Mouse (Mus musculus): Measurements from ENCODE around the gene Dner. TPM values are rescaled to one million over a fixed set of nuclear protein-coding genes. Genes with fewer than 3 reads are reported as not detected.

The Dner gene
- polyA plus RNA-seq, 1 experiment from 2014 or later = 28.1 TPM

DNA sequence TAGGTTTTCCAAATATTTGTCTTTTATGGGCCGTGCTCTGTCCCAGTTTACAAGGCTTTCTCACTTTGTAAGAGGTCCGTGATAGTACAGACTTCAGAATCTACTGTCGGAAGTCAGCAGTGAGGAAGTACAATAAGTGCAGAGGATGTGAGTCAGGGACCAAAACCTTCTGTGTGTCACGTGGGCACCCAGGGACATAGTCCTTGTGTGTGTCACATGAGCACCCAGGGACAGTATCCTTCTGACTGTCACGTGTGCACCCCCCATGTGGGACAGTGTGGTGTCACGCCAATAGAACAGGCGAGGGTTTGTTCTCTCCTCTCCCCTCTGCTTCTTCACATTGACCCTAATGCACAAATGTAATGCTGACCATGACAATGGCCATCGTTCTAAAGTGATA, 134.2 kb downstream of the Dner start:
- no peaks in the 10 kb centered on the region for H3K36me3 ChIP-seq (ENCODE audit: control insufficient read depth, insufficient read depth, low read length)
- H3K4me2 ChIP-seq = no peak overlapping the region
- H3K9me3 ChIP-seq (ENCODE audit: control insufficient read depth, low read length) = no peaks in the 10 kb centered on the region
- H3K4me1 ChIP-seq (ENCODE audit: control insufficient read depth, insufficient read depth, low read length) = no peaks in the 10 kb centered on the region; the same call in 1 of the 2 replicates
- H3K27ac ChIP-seq (ENCODE audit: low read depth, low read length) = no peak overlapping the region
- H3K4me3 ChIP-seq (ENCODE audit: low read depth, low read length) = no peak overlapping the region
- DNase-seq (ENCODE audit: low spot score, missing footprints) = no peak
- 84% methylated on average over 8 of the region's 8 CpGs for WGBS
- no peak overlapping the region for H3K9ac ChIP-seq (ENCODE audit: low read length)
- peak; percentile 46; the same call in 1 of the 2 replicates for ATAC-seq (ENCODE audit: low FRiP score)
- H3K27me3 ChIP-seq (ENCODE audit: control insufficient read depth, insufficient read depth, low read length) = no peaks in the 10 kb centered on the region

DNA sequence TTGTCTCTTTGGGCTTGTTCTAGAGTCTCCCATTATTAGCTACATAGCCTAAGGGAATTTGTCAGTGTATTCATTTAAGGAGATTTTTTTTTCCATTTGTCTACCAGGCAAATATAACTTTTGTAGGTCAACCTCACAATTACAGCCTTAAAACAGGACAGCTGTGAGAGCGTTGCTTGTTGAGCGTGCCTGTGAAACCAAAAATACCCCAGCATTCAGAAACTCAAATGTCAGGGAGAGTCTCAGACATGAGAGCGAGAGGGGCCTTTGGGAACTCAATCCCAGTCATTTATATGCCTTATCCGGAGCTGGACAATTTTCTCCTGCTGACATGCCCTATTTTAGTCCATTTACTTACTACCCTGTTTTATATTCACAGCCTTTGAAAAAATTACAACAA, 134.6 kb downstream of the Dner start:
- Histone ChIP-seq H3K36me3 (ENCODE audit: control insufficient read depth, insufficient read depth, low read length) (no peaks in the 10 kb centered on the region), H3K9ac (ENCODE audit: low read length) (no peak overlapping the region), H3K4me2 (no peak overlapping the region), H3K9me3 (ENCODE audit: control insufficient read depth, low read length) (no peaks in the 10 kb centered on the region), H3K4me1 (ENCODE audit: control insufficient read depth, insufficient read depth, low read length) (no peaks in the 10 kb centered on the region; the same call in 1 of the 2 replicates), H3K27me3 (ENCODE audit: control insufficient read depth, insufficient read depth, low read length) (no peaks in the 10 kb centered on the region), H3K27ac (ENCODE audit: low read depth, low read length) (no peak overlapping the region), H3K4me3 (ENCODE audit: low read depth, low read length) (no peak overlapping the region)
- WGBS = 84% methylated on average over 4 of the region's 4 CpGs
- ATAC-seq (ENCODE audit: low FRiP score) = no peak
- DNase-seq (ENCODE audit: low spot score, missing footprints) = peak; percentile 79

DNA sequence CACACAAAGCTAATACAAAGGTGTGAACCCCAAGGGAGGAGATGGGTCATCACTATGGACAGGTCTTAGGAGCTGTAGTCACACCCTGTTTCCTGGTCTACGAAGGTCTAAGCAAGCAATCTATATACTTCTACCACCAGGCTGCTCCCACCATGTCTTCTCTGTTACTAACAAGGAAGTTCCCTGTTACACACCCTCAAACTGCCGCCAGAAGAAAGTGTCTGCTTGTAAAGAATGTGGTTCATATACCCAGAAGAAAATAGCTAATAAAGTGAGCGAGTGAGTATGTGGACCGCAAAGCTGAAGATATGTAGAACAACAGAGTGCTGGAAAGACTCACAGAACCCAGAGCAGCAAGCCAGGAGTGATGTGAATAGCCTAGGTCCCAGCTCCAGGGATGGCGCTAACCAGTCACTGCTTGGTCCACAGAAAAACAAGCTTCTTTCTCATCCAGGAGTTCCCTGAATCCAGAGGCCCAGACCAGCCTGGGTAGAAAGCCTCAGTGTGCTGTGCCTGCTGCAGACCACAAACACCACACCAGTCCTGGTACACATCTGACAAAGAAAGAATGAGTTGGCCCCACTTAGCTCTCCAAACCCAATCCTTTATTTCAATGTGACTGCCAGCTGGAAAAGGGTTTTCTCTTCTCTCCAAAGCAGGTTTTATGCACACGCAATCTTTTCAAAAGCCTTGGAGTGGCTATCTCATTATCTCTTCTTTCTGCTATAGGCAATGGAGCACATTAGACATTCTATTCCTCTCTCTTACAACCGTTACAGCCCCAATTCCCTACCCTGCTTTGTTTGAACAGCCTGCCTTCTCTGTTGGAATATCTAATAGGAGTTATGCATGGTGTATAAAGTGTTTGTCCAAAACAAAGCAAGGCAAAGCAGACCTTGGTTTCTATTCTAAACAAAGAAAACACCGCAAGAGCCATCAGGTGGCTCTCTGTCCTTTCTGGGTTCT, 139.2 kb downstream of the Dner start:
- Histone ChIP-seq H3K36me3 (ENCODE audit: control insufficient read depth, insufficient read depth, low read length) (no peaks in the 10 kb centered on the region), H3K4me1 (ENCODE audit: control insufficient read depth, insufficient read depth, low read length) (no peaks in the 10 kb centered on the region; the same call in 1 of the 2 replicates), H3K4me2 (no peak overlapping the region), H3K9ac (ENCODE audit: low read length) (no peak overlapping the region), H3K4me3 (ENCODE audit: low read depth, low read length) (no peak overlapping the region), H3K27ac (ENCODE audit: low read depth, low read length) (no peak overlapping the region), H3K27me3 (ENCODE audit: control insufficient read depth, insufficient read depth, low read length) (no peaks in the 10 kb centered on the region), H3K9me3 (ENCODE audit: control insufficient read depth, low read length) (no peaks in the 10 kb centered on the region)
- DNase-seq (ENCODE audit: low spot score, missing footprints) = peak; percentile 77
- no peak for ATAC-seq (ENCODE audit: low FRiP score)
- WGBS = 80% methylated on average over 8 of the region's 8 CpGs

- no peak overlapping the region for H3K4me3 ChIP-seq (ENCODE audit: low read depth, low read length)
- H3K36me3 ChIP-seq (ENCODE audit: control insufficient read depth, insufficient read depth, low read length) = no peaks in the 10 kb centered on the region
- no peaks in the 10 kb centered on the region for H3K4me1 ChIP-seq (ENCODE audit: control insufficient read depth, insufficient read depth, low read length)
- no peak overlapping the region for H3K27ac ChIP-seq (ENCODE audit: low read depth, low read length)
- WGBS = 91% methylated on average over 3 of the region's 3 CpGs
- DNase-seq (ENCODE audit: low spot score, missing footprints) (no peak), ATAC-seq (ENCODE audit: low FRiP score) (no peak)
- H3K27me3 ChIP-seq (ENCODE audit: control insufficient read depth, insufficient read depth, low read length) = no peaks in the 10 kb centered on the region
- H3K9me3 ChIP-seq (ENCODE audit: control insufficient read depth, low read length) = no peaks in the 10 kb centered on the region
- no peak overlapping the region for H3K4me2 ChIP-seq
- no peak overlapping the region for H3K9ac ChIP-seq (ENCODE audit: low read length)
Observed at GRCm38 (mm10) chr1:84552005-84552404, 144.0 kb downstream of the Dner start.

DNA sequence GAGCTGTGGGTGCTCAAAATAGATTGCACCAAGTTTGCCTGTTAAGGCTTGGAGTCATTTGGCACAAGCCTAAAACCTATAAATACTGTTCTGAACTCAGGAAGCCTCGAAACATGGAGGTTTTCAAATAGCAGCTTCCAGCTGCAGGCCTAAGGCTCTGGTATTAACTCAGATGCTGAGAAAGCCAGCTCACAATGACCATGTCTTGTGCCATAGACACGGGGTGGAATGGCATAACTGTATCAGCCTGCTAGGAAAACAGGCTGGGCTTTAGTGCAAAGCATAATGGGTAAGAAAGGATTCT, 146.0 kb downstream of the Dner start:
- H3K4me1 ChIP-seq (ENCODE audit: control insufficient read depth, insufficient read depth, low read length) = no peaks in the 10 kb centered on the region
- 73% methylated on average over 2 of the region's 2 CpGs for WGBS
- H3K9ac ChIP-seq (ENCODE audit: low read length) = no peak overlapping the region
- H3K4me2 ChIP-seq = no peak overlapping the region
- H3K36me3 ChIP-seq (ENCODE audit: control insufficient read depth, insufficient read depth, low read length) = no peaks in the 10 kb centered on the region
- H3K4me3 ChIP-seq (ENCODE audit: low read depth, low read length) = no peak overlapping the region
- H3K27ac ChIP-seq (ENCODE audit: low read depth, low read length) = no peak overlapping the region
- H3K27me3 ChIP-seq (ENCODE audit: control insufficient read depth, insufficient read depth, low read length) = no peaks in the 10 kb centered on the region
- ATAC-seq (ENCODE audit: low FRiP score) (no peak), DNase-seq (ENCODE audit: low spot score, missing footprints) (no peak)
- H3K9me3 ChIP-seq (ENCODE audit: control insufficient read depth, low read length) = no peaks in the 10 kb centered on the region

- no peaks in the 10 kb centered on the region for H3K36me3 ChIP-seq (ENCODE audit: control insufficient read depth, insufficient read depth, low read length)
- H3K4me1 ChIP-seq (ENCODE audit: control insufficient read depth, insufficient read depth, low read length) = no peaks in the 10 kb centered on the region
- no peaks in the 10 kb centered on the region for H3K9me3 ChIP-seq (ENCODE audit: control insufficient read depth, low read length)
- ATAC-seq (ENCODE audit: low FRiP score) = no peak
- H3K27ac ChIP-seq (ENCODE audit: low read depth, low read length) = no peak overlapping the region
- H3K4me2 ChIP-seq = no peak overlapping the region
- no peak overlapping the region for H3K9ac ChIP-seq (ENCODE audit: low read length)
- 14% methylated on average over 2 of the region's 2 CpGs for WGBS
- H3K4me3 ChIP-seq (ENCODE audit: low read depth, low read length) = no peak overlapping the region
- DNase-seq (ENCODE audit: low spot score, missing footprints) = no peak
- H3K27me3 ChIP-seq (ENCODE audit: control insufficient read depth, insufficient read depth, low read length) = no peaks in the 10 kb centered on the region
Observed at GRCm38 (mm10) chr1:84549367-84550064, 146.5 kb downstream of the Dner start.

DNA sequence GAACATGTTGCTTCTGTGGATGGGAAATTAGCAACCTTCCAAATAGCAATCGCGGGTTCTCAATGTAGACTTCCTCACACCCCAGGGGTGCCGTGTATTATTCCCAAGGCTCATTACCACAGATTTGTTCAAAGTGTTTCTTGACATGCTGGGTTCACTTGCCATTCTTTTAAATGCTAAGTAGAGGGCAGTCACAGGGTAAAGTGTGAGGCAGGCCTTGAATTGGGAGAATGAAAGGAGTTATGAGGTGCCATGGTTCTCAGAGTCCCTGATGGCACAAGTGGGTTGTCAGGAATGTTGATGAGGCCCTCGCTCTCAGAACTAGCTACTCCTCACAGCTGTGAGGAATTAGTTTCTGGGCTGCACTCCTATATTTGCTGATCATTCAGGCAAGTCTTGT, 160.0 kb downstream of the Dner start:
- Histone ChIP-seq H3K4me2 (no peak overlapping the region), H3K9ac (ENCODE audit: low read length) (no peak overlapping the region), H3K4me1 (ENCODE audit: control insufficient read depth, insufficient read depth, low read length) (no peaks in the 10 kb centered on the region), H3K9me3 (ENCODE audit: control insufficient read depth, low read length) (no peaks in the 10 kb centered on the region), H3K27ac (ENCODE audit: low read depth, low read length) (no peak overlapping the region), H3K27me3 (ENCODE audit: control insufficient read depth, insufficient read depth, low read length) (no peaks in the 10 kb centered on the region), H3K4me3 (ENCODE audit: low read depth, low read length) (no peak overlapping the region), H3K36me3 (ENCODE audit: control insufficient read depth, insufficient read depth, low read length) (no peaks in the 10 kb centered on the region)
- 65% methylated on average over 4 of the region's 4 CpGs for WGBS
- DNase-seq (ENCODE audit: low spot score, missing footprints) (no peak), ATAC-seq (ENCODE audit: low FRiP score) (no peak)

- no peak overlapping the region for H3K27ac ChIP-seq (ENCODE audit: low read depth, low read length)
- no peaks in the 10 kb centered on the region for H3K4me1 ChIP-seq (ENCODE audit: control insufficient read depth, insufficient read depth, low read length)
- no peak for DNase-seq (ENCODE audit: low spot score, missing footprints)
- no peaks in the 10 kb centered on the region for H3K9me3 ChIP-seq (ENCODE audit: control insufficient read depth, low read length)
- no peak overlapping the region for H3K9ac ChIP-seq (ENCODE audit: low read length)
- no peak overlapping the region for H3K4me2 ChIP-seq
- no peaks in the 10 kb centered on the region for H3K27me3 ChIP-seq (ENCODE audit: control insufficient read depth, insufficient read depth, low read length)
- ATAC-seq (ENCODE audit: low FRiP score) = no peak
- WGBS = 83% methylated on average over 3 of the region's 3 CpGs
- no peaks in the 10 kb centered on the region for H3K36me3 ChIP-seq (ENCODE audit: control insufficient read depth, insufficient read depth, low read length)
- no peak overlapping the region for H3K4me3 ChIP-seq (ENCODE audit: low read depth, low read length)
Observed at GRCm38 (mm10) chr1:84525514-84525913, 170.5 kb downstream of the Dner start.

DNA sequence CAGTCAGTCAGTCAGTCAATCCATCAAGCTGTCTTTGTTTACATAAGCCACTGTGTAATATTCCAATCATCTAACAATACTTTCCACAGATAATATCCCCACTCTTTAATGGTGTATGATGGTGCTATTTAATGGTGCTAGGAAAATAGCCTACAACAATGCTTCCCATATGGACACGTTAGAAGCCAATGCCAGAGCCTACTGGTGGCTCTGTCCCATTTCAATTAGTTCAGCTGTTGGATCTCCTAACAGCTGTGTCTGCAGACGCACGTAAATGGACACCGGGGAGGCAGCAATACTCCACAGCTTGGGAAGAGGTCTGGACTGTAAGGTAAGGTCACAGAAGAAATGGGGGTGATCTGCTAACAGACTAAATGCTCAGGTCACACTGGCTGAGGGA, 171.6 kb downstream of the Dner start:
- Histone ChIP-seq H3K9me3 (ENCODE audit: control insufficient read depth, low read length) (no peaks in the 10 kb centered on the region), H3K9ac (ENCODE audit: low read length) (no peak overlapping the region), H3K27me3 (ENCODE audit: control insufficient read depth, insufficient read depth, low read length) (no peaks in the 10 kb centered on the region), H3K4me1 (ENCODE audit: control insufficient read depth, insufficient read depth, low read length) (no peaks in the 10 kb centered on the region), H3K4me3 (ENCODE audit: low read depth, low read length) (no peak overlapping the region), H3K4me2 (no peak overlapping the region), H3K27ac (ENCODE audit: low read depth, low read length) (no peak overlapping the region), H3K36me3 (ENCODE audit: control insufficient read depth, insufficient read depth, low read length) (no peaks in the 10 kb centered on the region)
- ATAC-seq (ENCODE audit: low FRiP score) (no peak), DNase-seq (ENCODE audit: low spot score, missing footprints) (no peak)
- WGBS = 77% methylated on average over 4 of the region's 4 CpGs
